Mouse (Mus musculus): Measurements from ENCODE around the gene Atp8b4. TPM values are rescaled to one million over a fixed set of nuclear protein-coding genes. Genes with fewer than 3 reads are reported as not detected.

Atp8b4 gene
- polyA plus RNA-seq (2015; fragmentation: Nextera tagmentation; extraction: Ambion mirVana) = 3.4 and 5.2 TPM in 2 replicates

DNA sequence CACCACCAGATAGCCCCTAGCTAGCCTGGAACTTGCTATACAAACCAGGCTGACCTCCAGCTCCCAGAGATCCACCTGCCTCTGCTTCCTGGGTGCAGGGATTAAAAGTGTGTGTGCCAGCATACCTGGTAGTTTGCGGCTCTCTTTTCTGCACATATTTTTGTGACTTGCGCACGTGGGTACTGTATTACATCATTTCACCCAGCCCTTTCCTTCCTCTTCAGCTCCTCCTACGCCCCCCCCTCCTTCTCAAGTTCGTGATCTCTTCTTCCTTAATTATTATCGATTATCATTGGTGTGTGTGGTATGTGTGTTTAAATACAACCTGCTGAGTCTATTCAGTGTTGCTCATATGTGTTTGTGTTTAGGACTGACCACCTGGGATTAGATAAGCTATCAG is at the start of gene Atp8b4:
Gene Atp8b4 (minus strand): TSS at position 154 of the 400 bp plus-strand sequence.
- Histone ChIP-seq H3K27ac (ENCODE audit: low read depth) (peak within 1 kb of the TSS; percentile 19; the same call in 1 of the 2 replicates), H3K9me3 (ENCODE audit: low read length) (no peaks in the 10 kb centered on the region), H3K36me3 (replicated peaks; ENCODE audit: insufficient read depth, low read length) (no peaks in the 10 kb centered on the region), H3K4me3 (ENCODE audit: low read depth, low read length) (peak within 1 kb of the TSS; percentile 36), H3K4me2 (ENCODE audit: low read depth, low read length) (peak within 1 kb of the TSS; percentile 45), H3K27me3 (ENCODE audit: insufficient read depth, low read length) (no peaks in the 10 kb centered on the region), H3K9ac (replicated peaks) (no peak within 1 kb of the TSS; the same call in 1 of the 2 replicates), H3K4me1 (ENCODE audit: insufficient read depth) (0 out of 2 replicates have a peak, but pooled peaks cover 2% of the 10 kb centered on the region)
- DNase-seq (no peak), ATAC-seq (no peak)
- 46% methylated on average over 6 of the region's 6 CpGs for WGBS (ENCODE audit: insufficient replicate concordance)
- no peak for TF ChIP-seq EP300 (IDR thresholded peaks at IDR 0.05; ENCODE audit: low read depth)
- TF ChIP-seq CTCF (IDR thresholded peaks at IDR 0.05; ENCODE audit: low read depth) = no peak

DNA sequence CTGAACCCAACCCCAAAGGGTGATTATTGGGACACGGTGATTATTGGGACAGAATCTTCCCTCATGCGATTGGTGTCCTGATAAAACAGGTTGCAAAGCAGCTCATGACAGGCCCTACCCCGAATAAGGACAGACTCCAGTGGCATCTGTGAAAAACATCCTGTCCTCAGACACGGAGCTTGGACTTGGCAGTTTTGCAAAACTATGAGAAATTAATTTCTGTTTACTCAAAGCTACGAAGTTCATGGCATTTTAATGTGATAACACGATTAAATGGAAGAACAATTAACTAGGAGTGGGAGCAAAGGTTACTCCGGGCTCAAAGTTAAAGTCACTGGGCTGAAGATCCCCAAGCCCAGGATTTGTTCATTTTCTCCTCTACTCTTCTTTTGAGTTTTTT is 49.2 kb upstream of the Atp8b4 start:
- DNase-seq (no peak), ATAC-seq (no peak)
- TF ChIP-seq EP300 (IDR thresholded peaks at IDR 0.05; ENCODE audit: low read depth) (no peak), CTCF (IDR thresholded peaks at IDR 0.05; ENCODE audit: low read depth) (no peak)
- no peak overlapping the region for H3K9ac ChIP-seq (replicated peaks)
- H3K36me3 ChIP-seq (replicated peaks; ENCODE audit: insufficient read depth, low read length) = no peaks in the 10 kb centered on the region
- H3K4me1 ChIP-seq (ENCODE audit: insufficient read depth) = peaks cover 8% of the 10 kb centered on the region; the same call in 1 of the 2 replicates
- WGBS (ENCODE audit: insufficient replicate concordance) = 58% methylated on average over 7 of the region's 7 CpGs
- H3K9me3 ChIP-seq (ENCODE audit: low read length) = no peaks in the 10 kb centered on the region
- no peak overlapping the region for H3K27ac ChIP-seq (ENCODE audit: low read depth)
- H3K4me2 ChIP-seq (ENCODE audit: low read depth, low read length) = no peak overlapping the region
- no peak overlapping the region for H3K4me3 ChIP-seq (ENCODE audit: low read depth, low read length)
- peaks cover 12% of the 10 kb centered on the region; the same call in 1 of the 2 replicates for H3K27me3 ChIP-seq (ENCODE audit: insufficient read depth, low read length)

DNA sequence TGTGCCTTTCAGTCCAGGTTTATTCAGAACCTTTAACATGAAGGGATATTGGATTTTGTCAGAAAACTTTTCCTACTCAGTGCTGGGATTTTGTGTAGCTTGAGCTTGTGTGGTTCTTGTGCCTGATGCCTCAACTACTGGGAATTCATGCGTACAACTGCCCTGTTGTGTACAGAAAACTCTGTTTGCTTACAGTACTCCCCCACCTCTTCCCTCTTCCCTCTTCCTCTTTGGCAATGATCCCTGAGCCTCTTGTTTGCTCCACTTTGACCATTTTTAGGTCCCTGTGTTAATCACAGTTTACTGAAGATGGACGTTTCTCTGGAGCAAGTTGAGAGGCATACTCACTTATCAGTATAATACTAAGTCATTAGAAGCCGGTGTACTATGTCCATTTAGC is 45.9 kb upstream of the Atp8b4 start:
- DNase-seq (no peak), ATAC-seq (peak; percentile 30; the same call in 1 of the 2 replicates)
- WGBS (ENCODE audit: insufficient replicate concordance) = 54% methylated on average over 3 of the region's 3 CpGs
- H3K4me2 ChIP-seq (ENCODE audit: low read depth, low read length) = no peak overlapping the region
- H3K4me3 ChIP-seq (ENCODE audit: low read depth, low read length) = no peak overlapping the region
- TF ChIP-seq CTCF (IDR thresholded peaks at IDR 0.05; ENCODE audit: low read depth) = no peak
- TF ChIP-seq EP300 (IDR thresholded peaks at IDR 0.05; ENCODE audit: low read depth) = no peak
- H3K36me3 ChIP-seq (replicated peaks; ENCODE audit: insufficient read depth, low read length) = no peaks in the 10 kb centered on the region
- H3K9me3 ChIP-seq (ENCODE audit: low read length) = no peaks in the 10 kb centered on the region
- peaks cover 6% of the 10 kb centered on the region for H3K4me1 ChIP-seq (ENCODE audit: insufficient read depth)
- peak overlapping the region; percentile 67 for H3K27ac ChIP-seq (ENCODE audit: low read depth)
- no peaks in the 10 kb centered on the region for H3K27me3 ChIP-seq (ENCODE audit: insufficient read depth, low read length)
- H3K9ac ChIP-seq (replicated peaks) = no peak overlapping the region

DNA sequence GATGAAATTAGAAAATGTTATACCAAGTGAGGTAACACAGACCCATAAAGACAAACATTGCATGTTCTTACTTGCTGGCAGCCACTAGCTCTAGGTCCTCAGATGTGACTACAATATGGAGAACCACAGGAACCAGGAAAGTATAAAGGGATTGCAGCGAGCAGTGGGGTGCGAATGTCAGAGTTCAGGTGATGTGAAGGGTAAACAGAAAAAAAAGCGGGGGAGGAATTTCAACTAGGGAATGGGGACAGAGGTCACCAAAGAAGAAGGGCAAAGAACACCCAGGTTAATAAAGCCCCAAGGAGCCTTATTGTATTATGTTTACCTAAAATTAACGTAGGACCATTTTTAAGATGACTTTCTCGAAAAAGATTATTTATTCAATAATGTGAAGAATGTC is 44.8 kb upstream of the Atp8b4 start:
- H3K4me2 ChIP-seq (ENCODE audit: low read depth, low read length) = peak overlapping the region; percentile 29; the same call in 1 of the 2 replicates
- H3K9ac ChIP-seq (replicated peaks) = no peak overlapping the region
- H3K27ac ChIP-seq (ENCODE audit: low read depth) = peak overlapping the region; percentile 56
- H3K4me1 ChIP-seq (ENCODE audit: insufficient read depth) = no peaks in the 10 kb centered on the region; the same call in none of the 2 replicates
- no peak overlapping the region for H3K4me3 ChIP-seq (ENCODE audit: low read depth, low read length)
- no peaks in the 10 kb centered on the region for H3K36me3 ChIP-seq (replicated peaks; ENCODE audit: insufficient read depth, low read length)
- DNase-seq = no peak
- WGBS (ENCODE audit: insufficient replicate concordance) = 58% methylated on average over 5 of the region's 5 CpGs
- peak; percentile 78 for ATAC-seq
- H3K27me3 ChIP-seq (ENCODE audit: insufficient read depth, low read length) = no peaks in the 10 kb centered on the region
- TF ChIP-seq EP300 (IDR thresholded peaks at IDR 0.05; ENCODE audit: low read depth) = peak; percentile 62; the same call in 1 of the 2 replicates
- no peak for TF ChIP-seq CTCF (IDR thresholded peaks at IDR 0.05; ENCODE audit: low read depth)
- no peaks in the 10 kb centered on the region for H3K9me3 ChIP-seq (ENCODE audit: low read length)

DNA sequence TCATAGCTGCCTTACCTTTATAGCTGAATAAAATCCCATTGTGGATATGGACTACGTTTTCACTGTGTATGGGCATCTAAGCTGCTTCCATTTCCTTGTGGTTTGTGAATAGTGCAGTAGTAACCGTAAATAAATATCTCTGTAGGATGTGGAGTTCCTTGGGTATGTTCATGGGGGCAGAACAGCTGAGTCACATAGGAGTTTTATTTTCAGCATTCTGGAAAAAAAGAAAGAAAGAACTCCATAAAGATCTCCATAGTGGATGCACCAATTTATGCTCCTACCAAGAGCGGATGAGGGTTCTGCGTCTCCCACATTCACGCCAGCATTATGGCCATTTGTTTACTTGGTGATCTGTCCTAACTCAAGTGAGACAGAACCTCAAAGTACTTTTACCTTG is 41.7 kb upstream of the Atp8b4 start:
- H3K36me3 ChIP-seq (replicated peaks; ENCODE audit: insufficient read depth, low read length) = no peaks in the 10 kb centered on the region
- no peak overlapping the region for H3K4me3 ChIP-seq (ENCODE audit: low read depth, low read length)
- H3K27me3 ChIP-seq (ENCODE audit: insufficient read depth, low read length) = no peaks in the 10 kb centered on the region
- H3K4me1 ChIP-seq (ENCODE audit: insufficient read depth) = peaks cover 4% of the 10 kb centered on the region; the same call in 1 of the 2 replicates
- no peak overlapping the region for H3K4me2 ChIP-seq (ENCODE audit: low read depth, low read length)
- no peaks in the 10 kb centered on the region for H3K9me3 ChIP-seq (ENCODE audit: low read length)
- no peak overlapping the region for H3K27ac ChIP-seq (ENCODE audit: low read depth)
- DNase-seq (no peak), ATAC-seq (no peak)
- WGBS (ENCODE audit: insufficient replicate concordance) = 78% methylated on average over 5 of the region's 5 CpGs
- no peak overlapping the region for H3K9ac ChIP-seq (replicated peaks)
- no peak for TF ChIP-seq EP300 (IDR thresholded peaks at IDR 0.05; ENCODE audit: low read depth)
- TF ChIP-seq CTCF (IDR thresholded peaks at IDR 0.05; ENCODE audit: low read depth) = no peak

DNA sequence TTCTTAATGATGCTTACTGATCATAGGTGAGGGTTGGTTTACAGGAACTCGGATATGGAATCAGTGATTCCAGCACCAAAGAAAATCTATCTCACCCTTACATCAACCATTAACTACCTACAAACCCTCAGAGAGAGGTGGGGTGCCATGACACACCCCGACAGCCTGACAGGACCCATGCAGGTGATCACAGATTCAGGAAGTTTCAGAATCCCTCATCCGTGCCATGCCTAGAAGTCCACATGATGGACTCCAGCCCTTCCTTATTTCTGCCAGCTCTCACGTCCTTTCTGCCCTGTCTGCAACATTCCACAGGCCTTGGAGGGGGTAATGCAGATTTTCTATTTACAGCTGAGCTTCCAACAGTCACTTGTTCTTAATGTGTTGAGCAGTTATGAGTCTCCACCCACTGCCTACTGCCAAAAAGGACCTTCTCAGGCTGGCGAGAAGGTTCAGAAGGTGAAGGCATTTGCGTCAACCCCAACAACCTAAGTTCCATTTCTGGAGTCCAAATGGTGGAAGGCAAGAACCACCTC is 40.0 kb upstream of the Atp8b4 start:
- no peak overlapping the region for H3K4me3 ChIP-seq (ENCODE audit: low read depth, low read length)
- no peaks in the 10 kb centered on the region for H3K9me3 ChIP-seq (ENCODE audit: low read length)
- no peaks in the 10 kb centered on the region for H3K27me3 ChIP-seq (ENCODE audit: insufficient read depth, low read length)
- WGBS (ENCODE audit: insufficient replicate concordance) = 66% methylated on average over 6 of the region's 6 CpGs
- no peak overlapping the region for H3K9ac ChIP-seq (replicated peaks)
- DNase-seq = no peak
- H3K4me2 ChIP-seq (ENCODE audit: low read depth, low read length) = no peak overlapping the region
- peaks cover 4% of the 10 kb centered on the region; the same call in 1 of the 2 replicates for H3K4me1 ChIP-seq (ENCODE audit: insufficient read depth)
- ATAC-seq = no peak
- H3K36me3 ChIP-seq (replicated peaks; ENCODE audit: insufficient read depth, low read length) = no peaks in the 10 kb centered on the region
- TF ChIP-seq CTCF (IDR thresholded peaks at IDR 0.05; ENCODE audit: low read depth) (no peak), EP300 (IDR thresholded peaks at IDR 0.05; ENCODE audit: low read depth) (no peak)
- H3K27ac ChIP-seq (ENCODE audit: low read depth) = no peak overlapping the region

All from liver, postnatal 0 days (tissue).